Mouse (Mus musculus) layer of hippocampus, adult 9-11 months (tissue): ENCODE measurements around the gene Hadhb.
A peak's percentile ranks its signal among the peaks of the same experiment; 100 is the strongest.

Source experiments
- DNase-seq: peaks from one replicate; pipeline ENCODE4 v3.0.0; 2022

The Hadhb gene

DNA sequence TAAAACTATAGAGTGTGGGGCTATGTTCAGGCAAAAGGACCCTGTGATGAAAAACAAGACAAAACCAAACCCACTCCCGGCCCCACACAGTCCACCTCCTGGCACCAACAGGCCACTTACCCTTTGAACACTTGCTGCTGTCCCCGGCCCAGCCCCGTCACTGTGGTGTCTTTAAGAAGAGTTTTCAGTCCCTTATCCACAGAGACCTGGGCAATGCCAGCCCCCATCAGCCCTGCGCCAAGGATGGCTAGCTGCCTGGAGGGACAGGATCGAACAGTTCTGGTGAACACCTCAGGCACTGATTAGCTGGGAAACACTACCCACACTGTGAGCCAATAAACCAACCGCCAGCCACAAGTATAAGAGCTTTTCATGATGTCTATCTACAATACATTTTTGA is 26.4 kb upstream of the Hadhb start:
- no peak for DNase-seq

DNA sequence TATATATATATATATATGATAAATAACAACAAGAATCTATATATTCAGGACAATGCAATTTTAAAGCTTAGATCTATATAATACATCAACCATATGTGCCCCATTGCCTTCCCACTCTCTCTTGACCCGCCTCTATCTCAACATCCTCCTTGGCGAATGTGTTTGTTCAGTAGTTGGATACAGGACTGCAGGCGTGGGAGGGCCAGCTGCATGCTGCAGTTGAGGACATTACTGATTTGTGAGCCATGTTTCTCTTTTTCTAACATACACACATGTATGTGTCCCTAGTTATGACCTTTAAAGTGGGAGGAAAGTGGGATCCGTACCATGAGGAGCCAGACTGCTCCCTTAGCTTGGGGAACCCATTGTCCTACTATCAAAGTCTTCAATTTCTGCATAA is 23.8 kb upstream of the Hadhb start:
- no peak for DNase-seq

DNA sequence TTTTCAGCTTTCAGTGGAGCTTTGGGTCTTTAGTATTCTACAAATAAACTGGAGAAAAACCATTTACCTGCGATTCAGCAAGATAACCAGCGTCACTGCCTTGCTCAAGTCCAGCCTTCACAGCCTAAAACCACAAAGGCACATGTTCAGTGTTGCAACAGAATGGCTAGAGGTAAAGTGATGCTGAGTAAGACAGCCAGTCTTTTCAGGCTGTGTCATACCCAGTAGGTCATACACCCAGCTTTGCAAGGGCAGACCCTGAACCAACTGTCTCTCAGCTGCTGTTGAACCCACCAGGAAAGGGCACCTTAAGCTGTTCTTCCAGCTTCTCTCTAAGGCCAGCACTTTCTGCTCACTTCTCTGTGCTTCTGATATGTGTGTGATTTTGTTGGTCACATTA is 22.9 kb upstream of the Hadhb start:
- no peak for DNase-seq

DNA sequence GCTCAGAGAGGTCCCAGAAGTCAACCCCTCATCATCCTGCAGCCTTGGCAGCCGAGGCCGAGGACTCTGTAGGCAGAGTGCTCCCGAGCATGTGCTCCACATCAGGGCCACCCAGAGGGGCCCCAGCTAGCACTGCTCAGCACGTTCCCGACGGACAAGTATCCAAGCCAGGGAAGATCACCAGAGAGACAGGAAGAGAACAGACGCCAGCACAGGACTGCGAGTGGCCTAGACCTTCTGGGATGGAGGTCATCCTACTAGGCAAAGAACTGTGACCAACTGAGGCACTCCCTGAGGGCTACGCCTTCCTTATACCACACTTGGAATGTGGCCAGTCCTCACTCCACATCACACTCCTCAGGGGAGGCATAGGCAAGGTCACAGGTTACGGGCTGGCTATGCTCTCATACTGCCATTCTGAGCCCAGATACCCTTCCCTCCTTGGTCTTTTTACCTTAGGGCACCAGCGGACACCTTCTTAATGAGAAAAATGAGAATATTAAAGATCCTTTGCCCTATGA is 19.3 kb upstream of the Hadhb start:
- DNase-seq: no peak

DNA sequence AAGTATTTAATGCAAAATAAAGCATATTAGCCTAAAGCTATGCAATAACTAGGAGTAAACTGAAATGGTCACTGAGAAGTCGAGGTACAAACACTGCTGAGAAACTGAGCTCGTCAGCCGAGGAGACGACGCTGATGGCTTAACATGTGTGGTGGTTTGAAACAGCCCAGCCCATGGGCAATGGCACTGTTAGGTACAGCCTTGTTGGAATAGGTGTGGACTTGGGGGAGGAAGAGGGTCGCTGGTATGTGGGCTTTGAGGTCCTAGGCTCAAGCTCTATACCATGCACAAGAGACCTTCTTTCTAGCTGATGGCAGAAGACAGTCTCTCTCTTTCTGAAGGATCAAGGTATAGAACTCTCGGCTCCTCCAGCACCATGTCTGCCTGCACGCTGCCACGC is 17.8 kb upstream of the Hadhb start:
- no peak for DNase-seq

DNA sequence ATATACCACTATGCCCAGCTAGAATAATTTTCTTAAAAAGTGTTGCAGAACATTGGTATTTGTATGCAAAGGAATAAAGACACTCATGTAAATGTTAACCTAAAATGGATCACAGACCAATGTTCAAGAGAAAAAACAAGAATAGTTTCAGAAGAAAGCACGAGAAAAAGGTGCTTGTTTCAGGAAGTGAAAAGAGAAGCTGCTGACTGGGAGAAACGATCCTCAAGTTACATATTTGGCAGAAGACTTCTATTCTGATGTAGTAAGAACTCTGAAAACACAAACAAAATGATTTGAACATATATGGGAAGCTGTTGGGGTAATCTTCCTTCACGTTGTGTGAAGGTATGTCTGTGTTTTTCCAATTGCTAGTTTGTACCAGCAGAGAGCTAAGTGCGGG is 16.9 kb upstream of the Hadhb start:
- no peak for DNase-seq

DNA sequence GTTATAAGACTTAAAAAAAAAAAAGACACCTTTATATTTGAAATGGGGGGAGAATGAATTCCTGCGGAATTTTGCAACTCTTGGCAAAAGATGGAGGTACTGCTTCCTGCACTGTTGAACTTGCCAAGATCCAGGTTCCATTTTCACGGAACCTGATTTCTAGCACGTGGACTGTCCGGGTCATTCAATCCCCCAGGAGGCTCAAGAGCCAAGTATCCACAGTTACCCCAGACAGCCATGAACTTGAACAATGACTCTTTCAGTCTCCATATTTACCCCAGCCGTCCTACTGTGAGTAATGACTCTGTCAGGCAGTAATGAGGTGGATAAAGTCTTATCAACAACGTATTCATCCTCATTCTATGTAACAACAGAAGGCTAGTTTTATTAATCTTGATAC is 8.5 kb upstream of the Hadhb start:
- no peak for DNase-seq

DNA sequence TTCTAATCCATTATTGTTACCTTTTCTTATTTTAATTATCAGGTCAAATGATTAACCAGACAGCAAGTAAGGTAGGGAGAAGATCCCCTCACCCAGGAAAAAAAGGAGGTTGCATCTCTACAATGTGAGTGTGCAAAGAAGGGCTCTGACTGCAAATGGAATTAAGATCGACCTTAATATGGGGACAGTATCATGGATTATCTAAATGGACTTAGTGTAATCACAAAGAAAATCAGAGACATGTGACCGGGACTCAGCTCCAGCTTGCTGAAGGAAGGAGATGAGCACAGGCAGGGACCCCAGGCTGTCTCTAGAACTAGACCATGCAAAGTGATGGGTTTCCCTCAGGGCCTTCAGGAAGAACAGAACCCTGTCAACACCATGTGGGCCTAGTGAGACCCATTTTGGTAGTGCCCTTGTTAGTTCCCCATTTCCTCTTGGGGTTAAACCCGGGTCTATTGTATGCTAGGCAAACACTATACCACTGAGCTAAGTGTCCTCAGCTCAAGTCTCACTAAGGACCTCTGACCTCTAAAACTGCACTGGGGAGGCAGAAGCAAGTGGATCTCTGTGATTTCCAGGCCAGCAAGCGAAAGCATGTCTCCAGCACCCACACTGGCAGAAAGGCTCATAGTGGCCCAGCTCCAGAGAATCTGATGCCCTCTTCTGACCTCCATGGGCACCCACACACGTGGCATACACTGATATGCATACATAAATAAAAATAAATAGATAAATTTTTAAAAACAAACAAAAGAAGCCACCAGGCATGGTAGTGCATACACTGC is 6.7 kb upstream of the Hadhb start:
- DNase-seq: no peak

DNA sequence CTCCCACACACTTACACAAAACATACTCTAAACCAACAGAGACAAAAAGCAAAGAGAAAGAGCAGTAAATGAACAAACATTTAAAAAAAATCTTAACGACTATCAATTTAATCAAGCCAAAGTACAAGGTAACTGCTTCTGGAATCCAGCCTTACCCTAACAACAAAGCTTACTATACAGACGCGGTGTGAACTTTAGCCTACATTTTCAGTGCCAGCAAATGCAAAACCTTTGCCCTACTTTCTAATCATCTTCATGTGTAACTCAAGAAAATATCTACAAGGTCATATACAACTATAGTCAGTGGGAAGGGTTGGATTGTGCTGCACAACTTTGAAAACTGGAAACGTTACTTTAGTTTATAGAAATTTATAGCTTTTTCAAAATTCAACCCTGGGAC is 3.0 kb upstream of the Hadhb start:
- DNase-seq: no peak

DNA sequence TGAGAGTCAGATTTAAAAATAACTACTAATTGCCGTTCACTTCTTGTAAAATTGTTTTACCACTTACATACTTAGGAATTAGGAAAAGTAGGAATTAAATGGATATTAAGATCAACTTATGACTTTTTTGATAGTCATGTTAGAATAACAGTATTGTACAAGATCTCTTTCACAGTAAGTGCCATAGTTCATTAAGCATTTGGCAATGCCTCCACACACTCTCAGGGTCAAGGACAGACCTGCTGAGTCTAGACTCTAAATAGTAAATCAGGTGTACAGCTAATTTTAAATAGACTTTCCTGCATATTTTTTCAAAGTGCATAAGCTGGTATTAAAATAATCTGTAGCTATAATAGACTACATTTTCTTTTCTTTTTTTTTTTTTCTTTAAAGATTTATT is 2.6 kb upstream of the Hadhb start:
- DNase-seq: no peak

DNA sequence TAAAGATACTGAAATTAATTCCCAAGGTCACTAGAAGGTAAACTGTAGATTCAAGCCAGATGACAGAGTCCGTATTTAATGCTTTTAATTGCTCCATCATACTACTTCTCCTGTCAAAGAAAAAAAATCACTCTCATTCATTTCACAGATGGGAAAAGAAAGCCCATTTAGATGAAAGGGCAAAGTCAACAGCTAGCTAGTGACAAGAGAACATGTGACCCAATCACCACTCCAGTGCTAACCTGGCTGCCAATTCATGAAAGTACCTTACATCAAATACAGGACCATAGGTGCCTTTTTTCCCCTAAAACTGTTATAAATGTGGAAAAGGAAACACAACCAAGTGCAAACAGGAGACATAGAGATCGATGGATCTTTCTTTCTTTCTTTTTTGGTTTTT is 1.8 kb upstream of the Hadhb start:
- no peak for DNase-seq

DNA sequence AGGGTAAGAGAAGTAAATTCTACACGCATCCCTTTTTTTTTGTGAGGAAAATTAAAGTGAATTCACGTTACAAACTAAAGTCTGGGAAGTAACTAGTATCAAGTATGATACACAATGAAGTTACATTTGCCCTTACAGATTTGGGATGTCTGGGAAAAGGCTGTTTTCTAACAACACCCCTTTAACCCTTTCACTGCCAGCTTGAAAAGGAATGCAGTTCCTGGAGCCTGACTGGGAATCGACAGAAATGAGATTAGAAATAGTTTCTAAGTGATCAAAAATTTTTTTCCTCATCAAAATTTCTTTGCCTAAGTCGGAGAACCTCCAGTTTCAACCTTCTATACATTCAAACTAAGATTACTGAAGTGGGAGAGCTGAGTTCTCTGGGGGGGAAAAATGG is 1.0 kb upstream of the Hadhb start:
- no peak for DNase-seq

DNA sequence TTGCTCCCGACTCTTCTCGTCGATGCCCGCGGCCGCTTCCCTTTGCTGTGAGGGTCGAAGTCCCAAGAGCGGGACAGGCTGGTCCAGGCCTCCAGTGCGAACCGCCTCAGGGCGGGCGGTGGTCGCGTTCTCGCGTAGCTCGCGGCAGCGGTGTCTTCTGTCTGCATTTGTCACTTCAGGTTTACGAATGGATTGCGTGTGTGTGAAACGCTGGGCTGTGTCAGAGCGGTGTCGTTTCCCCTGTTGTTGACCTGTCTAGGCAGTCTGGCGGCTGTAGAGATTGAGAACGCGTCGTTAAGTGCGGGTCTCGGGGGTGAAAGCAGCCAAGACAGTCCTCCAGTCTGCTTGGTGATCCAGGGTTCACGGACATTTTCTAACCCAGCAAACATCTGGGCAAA is 346 bp downstream of the Hadhb start:
- DNase-seq: no peak

DNA sequence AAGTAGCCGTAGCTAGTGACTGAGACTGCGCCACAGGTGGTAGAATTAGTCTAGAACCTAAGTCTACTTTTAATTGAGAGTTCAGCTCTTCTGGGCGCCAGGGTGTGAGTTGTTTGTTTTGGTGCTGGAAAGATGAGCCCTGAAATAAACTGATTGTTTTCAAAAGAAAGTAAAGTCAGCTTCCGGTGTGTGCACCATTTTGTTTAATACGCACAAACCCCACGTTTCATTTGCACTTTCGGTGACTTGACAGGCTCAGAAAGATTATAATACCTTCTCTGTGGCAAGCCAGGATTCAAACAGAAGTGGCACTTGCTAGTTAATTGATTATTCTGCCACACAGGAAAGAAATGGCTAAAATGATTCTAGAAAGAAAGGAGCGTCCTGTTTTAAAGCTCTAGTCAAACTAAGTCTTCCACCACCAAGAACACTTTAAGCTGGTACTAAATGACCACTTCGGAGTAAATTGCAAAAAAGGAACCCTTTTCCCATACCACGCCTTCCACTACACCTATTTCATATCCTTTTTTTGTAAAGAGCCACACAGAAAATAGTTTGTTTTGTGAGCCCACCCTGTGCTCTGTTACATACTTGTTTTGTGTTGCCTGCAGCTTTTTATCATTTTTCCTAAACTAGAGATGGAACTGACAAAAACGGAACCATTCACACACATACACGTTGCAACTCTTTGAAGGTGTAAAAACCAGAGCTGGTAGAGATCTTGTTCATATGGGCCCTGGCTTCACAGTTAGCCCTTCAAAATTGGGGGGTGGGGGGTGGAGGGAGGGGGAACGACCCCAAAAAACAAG is 977 bp downstream of the Hadhb start:
- no peak for DNase-seq

DNA sequence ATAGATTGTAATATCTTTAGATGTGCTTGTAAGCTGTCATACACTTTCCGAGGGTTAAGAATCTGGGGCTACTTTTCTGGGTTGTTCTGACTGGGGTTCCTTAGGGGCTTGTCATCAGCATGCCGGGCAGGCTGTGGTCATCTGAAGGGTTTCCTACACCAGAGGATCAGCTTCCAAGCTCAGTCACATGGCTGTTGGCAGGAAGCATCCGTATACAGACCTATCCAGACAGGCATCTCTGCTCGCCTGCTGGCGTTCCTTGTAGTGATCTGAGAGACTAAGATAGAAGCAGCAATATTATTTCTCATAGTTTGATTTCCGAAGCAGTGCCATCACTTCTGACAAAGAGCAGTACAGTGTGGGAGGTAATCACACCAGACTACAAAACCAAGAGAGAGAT is 4.6 kb downstream of the Hadhb start:
- DNase-seq: peak; percentile 21

DNA sequence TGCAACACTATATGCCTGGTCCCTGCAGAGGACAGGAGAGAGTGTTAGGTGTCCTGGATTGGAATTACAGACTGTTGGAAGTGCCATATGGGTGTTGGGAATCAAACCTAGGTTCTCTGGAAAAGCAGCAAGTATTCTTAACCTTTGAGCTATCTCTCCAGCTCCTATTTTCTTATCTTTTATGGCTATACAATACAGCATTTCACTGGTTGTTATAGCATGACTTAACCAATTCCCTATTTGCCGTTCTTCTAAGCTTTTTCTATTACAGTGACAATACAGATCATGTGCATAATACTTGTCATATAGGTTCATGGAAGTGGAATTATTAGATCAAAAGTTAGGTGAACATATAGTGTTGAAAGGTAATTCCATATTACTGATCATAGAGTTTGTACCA is 6.8 kb downstream of the Hadhb start:
- no peak for DNase-seq

DNA sequence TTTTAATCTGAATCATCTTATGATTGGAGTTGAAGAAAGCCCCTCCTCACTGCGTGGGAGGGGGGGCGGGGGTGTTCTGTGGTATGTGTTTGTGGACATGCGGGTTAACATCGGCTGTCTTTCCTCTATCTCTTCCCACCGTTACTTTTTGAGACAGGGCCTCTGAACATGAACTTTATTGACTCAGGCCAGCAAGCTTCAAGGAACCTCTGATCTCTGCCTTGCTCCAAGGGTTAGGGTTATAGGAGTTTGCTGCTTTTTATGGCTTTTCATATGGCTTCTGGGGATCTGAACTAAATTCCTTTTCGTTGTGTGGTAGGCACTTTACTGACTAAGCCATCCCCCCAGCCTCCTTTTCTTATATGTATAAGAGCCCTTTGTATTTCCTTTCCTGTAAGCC is 7.3 kb downstream of the Hadhb start:
- no peak for DNase-seq

DNA sequence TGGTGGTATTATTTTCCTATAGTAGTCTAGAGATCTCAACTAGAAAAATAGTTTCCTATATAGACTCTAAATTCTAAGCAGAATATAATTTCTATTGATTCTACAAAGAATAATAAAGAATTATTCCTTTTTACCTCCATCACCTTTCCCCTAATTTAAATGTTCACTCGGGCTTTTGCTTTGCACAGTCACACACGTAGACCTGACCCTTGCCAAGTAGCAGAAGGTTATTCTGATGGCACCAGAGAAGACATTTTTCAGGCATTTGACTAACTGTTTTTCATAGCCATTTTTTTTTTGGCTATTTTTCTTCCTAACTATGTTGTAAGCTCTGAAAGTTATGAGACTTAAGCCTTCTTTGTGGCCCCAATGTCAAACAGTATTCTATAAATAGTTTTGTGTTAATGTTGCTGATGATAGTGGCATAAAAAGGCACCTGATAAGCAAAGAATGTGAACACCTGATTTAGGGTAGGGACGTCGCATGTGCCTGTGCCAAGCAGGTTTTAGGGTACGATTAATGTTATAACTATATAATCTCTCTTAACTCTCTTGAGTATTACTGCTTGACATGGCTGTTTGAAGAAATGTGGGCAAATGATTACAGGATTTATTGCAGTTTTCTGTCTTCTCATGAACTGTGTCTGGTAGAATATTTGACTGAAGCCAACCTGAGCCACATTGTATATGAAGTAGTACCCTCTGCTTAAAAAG is 10.3 kb downstream of the Hadhb start:
- no peak for DNase-seq

DNA sequence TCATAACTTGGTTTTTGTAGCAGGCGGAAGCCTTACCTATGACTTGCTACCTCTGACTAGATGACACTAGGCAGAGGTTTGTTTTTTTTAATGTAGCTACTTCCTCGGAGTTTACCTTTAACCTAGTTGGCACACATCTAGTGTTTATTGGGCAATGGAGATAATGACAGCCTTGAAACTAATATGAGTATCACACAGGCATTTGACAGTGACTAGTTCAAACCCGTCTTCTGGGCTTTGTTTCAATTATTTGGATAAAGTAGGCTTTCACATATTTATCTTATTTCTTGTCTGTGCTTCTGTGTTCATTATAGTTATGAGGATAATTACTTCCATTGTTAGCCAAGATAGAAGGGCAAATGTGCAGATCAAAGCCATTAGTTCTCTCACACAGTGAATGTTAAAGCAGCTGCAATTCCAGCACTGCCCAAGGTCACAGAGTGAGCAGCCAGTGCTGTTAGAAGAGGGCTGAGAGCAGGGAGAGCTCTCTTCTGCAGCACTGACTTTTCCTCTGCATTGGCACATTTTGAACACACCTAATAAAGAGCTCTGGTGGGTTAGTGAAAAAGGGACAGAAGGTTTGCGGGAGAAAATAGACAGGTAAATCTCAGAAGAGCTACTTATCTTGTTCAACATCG is 15.4 kb downstream of the Hadhb start:
- DNase-seq: no peak

DNA sequence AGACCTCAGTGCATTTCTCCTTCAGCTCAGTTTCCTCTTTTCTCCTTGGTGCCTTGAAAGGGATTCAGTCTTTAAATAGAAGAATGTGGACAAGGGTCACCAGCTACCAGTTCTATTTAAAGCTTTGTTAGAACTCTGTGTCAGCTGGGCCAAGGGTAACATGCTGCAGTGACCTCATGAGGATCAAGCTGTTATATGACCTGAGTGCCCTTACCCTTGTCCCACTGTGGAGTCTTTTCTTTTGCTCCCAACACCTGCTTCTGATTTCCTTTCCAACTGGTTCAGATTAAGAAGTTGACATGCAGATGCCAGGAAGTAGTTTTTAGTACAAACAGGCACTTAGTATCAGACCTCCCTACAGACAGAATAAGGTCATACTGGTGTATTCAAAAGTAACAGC is 17.1 kb downstream of the Hadhb start:
- peak; percentile 19 for DNase-seq

DNA sequence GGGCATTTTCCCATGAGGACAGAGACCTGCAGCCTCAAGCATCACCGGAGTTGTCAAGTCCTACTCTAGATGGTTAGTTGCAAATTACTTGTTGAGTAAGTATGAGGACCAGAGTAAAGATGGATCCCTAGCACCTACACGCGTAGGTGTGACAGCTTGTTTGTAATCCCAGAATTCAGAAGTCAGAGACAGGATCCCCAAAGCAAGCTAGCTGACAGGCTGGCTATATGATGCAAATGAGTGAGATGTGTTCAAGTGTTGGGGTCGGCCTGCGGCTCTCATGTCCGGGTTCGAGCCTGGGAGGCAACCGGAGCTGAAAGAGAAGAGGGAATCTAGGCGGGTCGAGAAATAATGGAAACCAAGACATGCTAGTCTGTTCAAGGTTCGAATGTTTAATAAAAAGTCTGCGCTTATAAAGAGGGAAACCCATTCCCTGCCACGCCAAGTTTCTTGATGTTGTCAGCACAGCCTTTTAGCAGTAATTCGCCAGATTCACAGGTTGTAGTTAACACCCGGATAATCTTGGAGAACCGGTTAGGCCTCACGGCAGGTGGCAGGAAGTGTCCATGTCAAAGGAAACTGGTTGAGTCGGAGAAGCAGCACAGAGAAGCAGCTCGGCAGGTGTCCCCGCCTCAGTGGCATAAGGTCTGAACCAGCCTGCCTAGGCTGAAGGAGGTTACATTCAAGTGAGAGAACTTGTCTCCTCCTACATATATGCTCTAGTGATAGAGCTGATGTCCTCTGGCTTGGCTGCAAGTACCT is 18.1 kb downstream of the Hadhb start:
- no peak for DNase-seq

DNA sequence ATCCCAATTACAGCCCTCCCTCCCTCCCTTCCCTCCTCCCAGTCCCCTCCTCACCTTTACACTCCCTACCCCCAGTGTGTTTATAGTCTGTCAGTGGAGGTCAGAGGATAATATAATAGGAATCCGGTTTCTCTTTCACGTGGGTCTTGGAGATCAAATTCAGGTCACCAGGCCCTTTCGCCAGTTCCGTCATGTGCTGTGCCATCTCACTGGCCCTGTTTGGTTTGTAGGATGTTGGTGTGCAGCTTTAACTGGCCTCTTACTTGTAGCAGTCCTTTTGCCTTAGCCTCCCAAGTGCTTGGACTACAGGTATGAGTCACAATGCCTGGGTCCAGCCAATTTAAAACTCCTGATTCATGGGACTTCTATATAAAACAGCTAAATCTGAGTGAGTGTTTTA is 20.8 kb downstream of the Hadhb start:
- no peak for DNase-seq
